Mouse (Mus musculus): ENCODE data around the gene Efna2. TPM values are rescaled to one million over a fixed set of nuclear protein-coding genes. Genes with fewer than 3 reads are reported as not detected.

Efna2 gene
- polyA plus RNA-seq, 1 experiment from 2014 or later = 54.6 TPM

- H3K4me2 ChIP-seq = no peak overlapping the region
- peaks cover 3% of the 10 kb centered on the region; the same call in 1 of the 2 replicates for H3K36me3 ChIP-seq (replicated peaks)
- 93% methylated on average over 12 of the region's 12 CpGs for WGBS
- H3K9ac ChIP-seq = no peak overlapping the region
- no peak overlapping the region for H3K4me3 ChIP-seq
- no peaks in the 10 kb centered on the region for H3K9me3 ChIP-seq
- no peaks in the 10 kb centered on the region for H3K27me3 ChIP-seq (replicated peaks)
- peaks cover 62% of the 10 kb centered on the region for H3K4me1 ChIP-seq
- no peak for ATAC-seq (replicated peaks)
- no peak overlapping the region for H3K27ac ChIP-seq
These were observed 35.1 kb upstream of the Efna2 start for GRCm38 (mm10) chr10:80144159-80144558.

GRCm38 (mm10) chr10:80144864-80145838 lies 34.1 kb upstream of the Efna2 start:
- 70% methylated on average over 20 of the region's 20 CpGs for WGBS
- ATAC-seq (replicated peaks) = no peak

GRCm38 (mm10) chr10:80145896-80146295 lies 33.4 kb upstream of the Efna2 start:
- Histone ChIP-seq H3K4me3 (no peak overlapping the region), H3K27ac (no peak overlapping the region), H3K9ac (peak overlapping the region; percentile 2; the same call in 1 of the 2 replicates)

More at GRCm38 (mm10) chr10:80144864-80145838, 34.1 kb upstream of the Efna2 start:
- Histone ChIP-seq H3K9me3 (no peaks in the 10 kb centered on the region), H3K27me3 (replicated peaks) (no peaks in the 10 kb centered on the region), H3K4me2 (0 out of 2 replicates have a peak overlapping the region, but pooled peaks have one; percentile 0), H3K27ac (no peak overlapping the region), H3K4me3 (no peak overlapping the region), H3K9ac (peak overlapping the region; percentile 2; the same call in 1 of the 2 replicates), H3K36me3 (replicated peaks) (peaks cover 3% of the 10 kb centered on the region; the same call in 1 of the 2 replicates), H3K4me1 (peaks cover 56% of the 10 kb centered on the region)

GRCm38 (mm10) chr10:80146568-80147011 lies 32.7 kb upstream of the Efna2 start:
- ATAC-seq (replicated peaks) = no peak
- Histone ChIP-seq H3K27me3 (replicated peaks) (no peaks in the 10 kb centered on the region), H3K4me3 (0 out of 2 replicates have a peak overlapping the region, but pooled peaks have one; percentile 2), H3K36me3 (replicated peaks) (peaks cover 3% of the 10 kb centered on the region; the same call in 1 of the 2 replicates), H3K9ac (no peak overlapping the region), H3K4me2 (no peak overlapping the region), H3K9me3 (no peaks in the 10 kb centered on the region), H3K27ac (peak overlapping the region; percentile 100; the same call in 1 of the 2 replicates), H3K4me1 (peaks cover 44% of the 10 kb centered on the region)
- WGBS = 86% methylated on average over 4 of the region's 4 CpGs

More at GRCm38 (mm10) chr10:80145896-80146295, 33.4 kb upstream of the Efna2 start:
- Histone ChIP-seq H3K36me3 (replicated peaks) (peaks cover 3% of the 10 kb centered on the region; the same call in 1 of the 2 replicates), H3K9me3 (no peaks in the 10 kb centered on the region), H3K4me2 (peak overlapping the region; percentile 0; the same call in 1 of the 2 replicates), H3K27me3 (replicated peaks) (no peaks in the 10 kb centered on the region), H3K4me1 (peaks cover 51% of the 10 kb centered on the region)
- WGBS = 91% methylated on average over 6 of the region's 6 CpGs
- ATAC-seq (replicated peaks) = no peak

GRCm38 (mm10) chr10:80147146-80147718 lies 32.0 kb upstream of the Efna2 start:
- H3K4me3 ChIP-seq = peak overlapping the region; percentile 94
- peak overlapping the region; percentile 67 for H3K4me2 ChIP-seq
- peaks cover 46% of the 10 kb centered on the region for H3K4me1 ChIP-seq

GRCm38 (mm10) chr10:80147719-80148601 lies 31.3 kb upstream of the Efna2 start, which contains the start of gene Midn:
TSS of gene Midn (plus strand) at chr10:80148272.
- WGBS = under 1% methylated on average over 40 of the region's 42 CpGs
- peaks cover 48% of the 10 kb centered on the region for H3K4me1 ChIP-seq
- H3K9me3 ChIP-seq = no peaks in the 10 kb centered on the region
- H3K27me3 ChIP-seq (replicated peaks) = no peaks in the 10 kb centered on the region
- H3K4me2 ChIP-seq = peak within 1 kb of the TSS; percentile 67
- peak within 1 kb of the TSS; percentile 95 for H3K9ac ChIP-seq
- peak within 1 kb of the TSS; percentile 94 for H3K4me3 ChIP-seq
- peak within 1 kb of the TSS; percentile 100 for H3K27ac ChIP-seq
- H3K36me3 ChIP-seq (replicated peaks) = peaks cover 4% of the 10 kb centered on the region; the same call in 1 of the 2 replicates
- peak; percentile 14 for ATAC-seq (replicated peaks)

More at GRCm38 (mm10) chr10:80147146-80147718, 32.0 kb upstream of the Efna2 start:
- no peaks in the 10 kb centered on the region for H3K27me3 ChIP-seq (replicated peaks)
- ATAC-seq (replicated peaks) = no peak
- H3K27ac ChIP-seq = peak overlapping the region; percentile 100
- H3K36me3 ChIP-seq (replicated peaks) = peaks cover 3% of the 10 kb centered on the region; the same call in 1 of the 2 replicates
- no peak overlapping the region for H3K9ac ChIP-seq
- WGBS = 79% methylated on average over 5 of the region's 5 CpGs
- H3K9me3 ChIP-seq = no peaks in the 10 kb centered on the region

- Histone ChIP-seq H3K27me3 (replicated peaks) (no peaks in the 10 kb centered on the region), H3K36me3 (replicated peaks) (peaks cover 12% of the 10 kb centered on the region; the same call in 1 of the 2 replicates), H3K27ac (peak overlapping the region; percentile 100), H3K4me2 (peak overlapping the region; percentile 67), H3K9ac (peak overlapping the region; percentile 95), H3K4me1 (peaks cover 49% of the 10 kb centered on the region), H3K9me3 (no peaks in the 10 kb centered on the region), H3K4me3 (peak overlapping the region; percentile 94)
- under 1% methylated on average over 57 of the region's 57 CpGs for WGBS
- ATAC-seq (replicated peaks) = peak; percentile 57
These were observed 30.5 kb upstream of the Efna2 start for GRCm38 (mm10) chr10:80148610-80149290.

GRCm38 (mm10) chr10:80149291-80150225 lies 29.7 kb upstream of the Efna2 start:
- H3K9me3 ChIP-seq = no peaks in the 10 kb centered on the region
- ATAC-seq (replicated peaks) = peak; percentile 89
- H3K36me3 ChIP-seq (replicated peaks) = peaks cover 16% of the 10 kb centered on the region
- WGBS = under 1% methylated on average over 81 of the region's 88 CpGs
- H3K27me3 ChIP-seq (replicated peaks) = no peaks in the 10 kb centered on the region
- peak overlapping the region; percentile 67 for H3K4me2 ChIP-seq
- H3K4me1 ChIP-seq = peaks cover 52% of the 10 kb centered on the region
- peak overlapping the region; percentile 100 for H3K27ac ChIP-seq
- peak overlapping the region; percentile 99 for H3K9ac ChIP-seq
- peak overlapping the region; percentile 94 for H3K4me3 ChIP-seq

GRCm38 (mm10) chr10:80150226-80151210 lies 28.8 kb upstream of the Efna2 start:
- Histone ChIP-seq H3K27ac (peak overlapping the region; percentile 100), H3K4me2 (peak overlapping the region; percentile 67), H3K36me3 (replicated peaks) (peaks cover 26% of the 10 kb centered on the region), H3K9ac (peak overlapping the region; percentile 99), H3K27me3 (replicated peaks) (no peaks in the 10 kb centered on the region), H3K9me3 (no peaks in the 10 kb centered on the region), H3K4me3 (peak overlapping the region; percentile 94), H3K4me1 (peaks cover 57% of the 10 kb centered on the region)
- WGBS = under 1% methylated on average over 69 of the region's 71 CpGs
- no peak for ATAC-seq (replicated peaks)

All from midbrain, embryonic 15.5 days (tissue).